In the genomic region with DNA sequence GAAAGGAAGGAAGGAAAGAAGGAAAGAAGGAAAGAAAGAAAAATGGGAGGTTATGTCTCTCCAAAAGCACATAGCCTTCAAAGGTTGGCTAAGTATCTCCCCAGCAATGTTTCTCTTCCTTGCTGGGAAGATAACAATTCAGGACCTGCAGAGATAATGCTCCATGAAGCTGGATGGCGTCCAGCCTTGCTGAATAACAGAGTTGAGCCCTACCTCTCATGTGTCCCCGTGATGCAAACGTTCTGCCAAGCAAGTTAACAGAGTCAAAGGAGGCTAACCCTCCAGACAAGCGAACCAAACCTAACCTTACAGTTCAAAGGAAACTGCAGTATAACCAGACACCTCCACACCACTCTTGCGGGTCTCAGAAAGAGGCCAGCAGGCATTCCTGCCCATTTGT, we compare ENCODE assay signal across 26 mouse cellular contexts.
DNase-seq lines count a peak whose midpoint lies in the region; ATAC-seq and TF ChIP-seq lines count a peak whose summit lies in the region.
"Had no signal": no experiment of that assay in that cellular context is flagged by ENCODE, and none has a peak within 500 bp of the region (broad histone marks: within the 10 kb centered on the region; RNA-seq: fewer than 3 reads in every experiment).

No protein-coding gene starts in this region.

- TF ChIP-seq POLR2A in MEL (IDR thresholded peaks at IDR 0.05; ENCODE audit: control insufficient read depth in 1 of 2, insufficient read depth in 1 of 2, low read depth in 1 of 2, low read length in 2 of 2, poor library complexity in 1 of 2) = no peak

- peak; percentile 41 for DNase-seq in adrenal gland, adult 2 months
- DNase-seq in adrenal gland, adult 18-20 months (ENCODE audit: low spot score in 2 of 2) = no peak
- peak; percentile 86 for DNase-seq in MEL (ENCODE audit: low read depth, low spot score)
- DNase-seq in left cerebral cortex, adult 9 months (ENCODE audit: low spot score in 2 of 2) = no peak
- DNase-seq: cerebellum, adult 11-12 months; cerebellum, adult 9-11 months; forebrain, postnatal 0 days; kidney, adult 11 months; kidney, postnatal 25 days; lung, embryonic 14.5 days; lung, postnatal 14 days; thymus, postnatal 14 days had no signal

- WGBS in heart, embryonic 16.5 days = 31% methylated on average over 5 of the region's 5 CpGs
- WGBS in heart, embryonic 12.5 days = 29% methylated on average over 5 of the region's 5 CpGs

- H3K27ac ChIP-seq in heart, embryonic 16.5 days (ENCODE audit: low read length) = no peak overlapping the region
- H3K27ac ChIP-seq in heart, embryonic 12.5 days (ENCODE audit: poor library complexity, severe bottlenecking) = no peak overlapping the region
- no peak overlapping the region for H3K27ac ChIP-seq in MEL (ENCODE audit: control insufficient read depth, low read depth, low read length)
- H3K27ac ChIP-seq: embryonic facial prominence, embryonic 15.5 days; forebrain, embryonic 12.5 days; heart, embryonic 15.5 days; hindbrain, embryonic 15.5 days; limb, embryonic 12.5 days; liver, embryonic 15.5 days; midbrain, embryonic 12.5 days; neural tube, embryonic 12.5 days had no signal

- no peak for TF ChIP-seq RAD21 in MEL (IDR thresholded peaks at IDR 0.05; ENCODE audit: low read depth, low read length)

- H3K36me3 ChIP-seq in heart, embryonic 16.5 days (ENCODE audit: control insufficient read depth, insufficient read depth) = no peaks in the 10 kb centered on the region
- no peaks in the 10 kb centered on the region for H3K36me3 ChIP-seq in heart, embryonic 12.5 days
- peaks cover 0 to 6% of the 10 kb centered on the region in 2 experiments; a peak in 1 of 4 replicates for H3K36me3 ChIP-seq in MEL (ENCODE audit: control insufficient read depth in 1 of 2, insufficient read depth in 2 of 2, low read length in 2 of 2)
- H3K36me3 ChIP-seq: embryonic facial prominence, embryonic 15.5 days; forebrain, embryonic 12.5 days; G1E; heart, embryonic 15.5 days; hindbrain, embryonic 15.5 days; limb, embryonic 12.5 days; liver, embryonic 15.5 days; midbrain, embryonic 12.5 days; neural tube, embryonic 12.5 days had no signal

- H3K27me3 ChIP-seq in heart, embryonic 16.5 days (ENCODE audit: control insufficient read depth, insufficient read depth, low read length) = no peaks in the 10 kb centered on the region
- no peaks in the 10 kb centered on the region for H3K27me3 ChIP-seq in heart, embryonic 12.5 days (replicated peaks)
- H3K27me3 ChIP-seq in MEL (ENCODE audit: control insufficient read depth in 1 of 2, insufficient read depth in 2 of 2, low read length in 2 of 2) = no peaks in the 10 kb centered on the region
- H3K27me3 ChIP-seq: embryonic facial prominence, embryonic 15.5 days; forebrain, embryonic 12.5 days; heart, embryonic 15.5 days; hindbrain, embryonic 15.5 days; limb, embryonic 12.5 days; liver, embryonic 15.5 days; neural tube, embryonic 12.5 days had no signal

- H3K9me3 ChIP-seq in heart, embryonic 16.5 days (replicated peaks; ENCODE audit: control insufficient read depth, low read length) = no peaks in the 10 kb centered on the region
- no peaks in the 10 kb centered on the region for H3K9me3 ChIP-seq in heart, embryonic 12.5 days (replicated peaks)
- no peaks in the 10 kb centered on the region for H3K9me3 ChIP-seq in MEL (replicated peaks; ENCODE audit: insufficient read depth, low read length)
- H3K9me3 ChIP-seq: embryonic facial prominence, embryonic 15.5 days; forebrain, embryonic 12.5 days; heart, embryonic 15.5 days; hindbrain, embryonic 15.5 days; limb, embryonic 12.5 days; liver, embryonic 15.5 days; midbrain, embryonic 12.5 days; neural tube, embryonic 12.5 days had no signal

- TF ChIP-seq EP300 in MEL (IDR thresholded peaks at IDR 0.05; ENCODE audit: low read depth in 1 of 2, low read length in 2 of 2) = peak; percentile 77 to 88

- H3K79me2 ChIP-seq in MEL (ENCODE audit: control insufficient read depth, insufficient read depth, low read length, poor library complexity) = no peaks in the 10 kb centered on the region

- ATAC-seq in heart, embryonic 16.5 days (replicated peaks; ENCODE audit: extremely low read depth, insufficient read depth, low FRiP score) = 0 out of 2 replicates have a peak, but pooled peaks have one; percentile 32
- ATAC-seq in heart, embryonic 12.5 days (ENCODE audit: insufficient number of reproducible peaks, low FRiP score) = no peak
- peak; percentile 71 for ATAC-seq in common myeloid progenitor, adult 5-6 weeks (replicated peaks; ENCODE audit: low read depth, poor library complexity, severe bottlenecking)
- ATAC-seq: forebrain, postnatal 0 days; inflammation-experienced regulatory T-cells, adult 6 months had no signal

- H3K9ac ChIP-seq in heart, embryonic 16.5 days (ENCODE audit: low read length) = no peak overlapping the region
- no peak overlapping the region for H3K9ac ChIP-seq in heart, embryonic 12.5 days
- H3K9ac ChIP-seq in MEL (ENCODE audit: control insufficient read depth, low read depth, low read length, poor library complexity, severe bottlenecking) = no peak overlapping the region
- H3K9ac ChIP-seq: embryonic facial prominence, embryonic 15.5 days; forebrain, embryonic 12.5 days; forebrain, postnatal 0 days; heart, embryonic 15.5 days; hindbrain, embryonic 15.5 days; limb, embryonic 12.5 days; liver, embryonic 15.5 days; lung, embryonic 14.5 days; midbrain, embryonic 12.5 days; neural tube, embryonic 12.5 days had no signal

- H3K4me1 ChIP-seq in heart, embryonic 16.5 days (ENCODE audit: control insufficient read depth, insufficient read depth, low read length) = no peaks in the 10 kb centered on the region
- 0 out of 2 replicates have a peak, but pooled peaks cover 4% of the 10 kb centered on the region for H3K4me1 ChIP-seq in heart, embryonic 12.5 days (replicated peaks)
- peaks cover 5 to 10% of the 10 kb centered on the region in 2 experiments; a peak in 3 of 4 replicates for H3K4me1 ChIP-seq in MEL (ENCODE audit: control insufficient read depth in 1 of 2, insufficient read depth in 2 of 2, low read length in 2 of 2)
- H3K4me1 ChIP-seq: embryonic facial prominence, embryonic 15.5 days; forebrain, embryonic 12.5 days; hindbrain, embryonic 15.5 days; liver, embryonic 15.5 days; midbrain, embryonic 12.5 days; neural tube, embryonic 12.5 days had no signal

- no peak for TF ChIP-seq CTCF in MEL (IDR thresholded peaks at IDR 0.05 in 2 of 3, conservative IDR thresholded peaks at IDR 0.05 in 1 of 3; ENCODE audit: control insufficient read depth in 1 of 3, insufficient read depth in 1 of 3, low read depth in 2 of 3, low read length in 3 of 3, poor library complexity in 1 of 3, severe bottlenecking in 1 of 3)

- no peak overlapping the region for H3K4me2 ChIP-seq in heart, embryonic 16.5 days (ENCODE audit: low read depth, low read length)
- H3K4me2 ChIP-seq in heart, embryonic 12.5 days = no peak overlapping the region
- H3K4me2 ChIP-seq: embryonic facial prominence, embryonic 15.5 days; forebrain, embryonic 12.5 days; heart, embryonic 15.5 days; hindbrain, embryonic 15.5 days; limb, embryonic 12.5 days; liver, embryonic 15.5 days; lung, embryonic 14.5 days; midbrain, embryonic 12.5 days; neural tube, embryonic 12.5 days had no signal

- no peak overlapping the region for H3K4me3 ChIP-seq in heart, embryonic 16.5 days (ENCODE audit: low read length)
- H3K4me3 ChIP-seq in heart, embryonic 12.5 days = no peak overlapping the region
- H3K4me3 ChIP-seq in MEL (ENCODE audit: control insufficient read depth in 1 of 2, insufficient read depth in 1 of 2, low read depth in 2 of 2, low read length in 2 of 2) = no peak overlapping the region
- H3K4me3 ChIP-seq: embryonic facial prominence, embryonic 15.5 days; forebrain, embryonic 12.5 days; heart, embryonic 15.5 days; hindbrain, embryonic 15.5 days; limb, embryonic 12.5 days; liver, embryonic 15.5 days; midbrain, embryonic 12.5 days; myocyte; neural tube, embryonic 12.5 days had no signal

TF ChIP-seq in MEL, 35 proteins besides CTCF, POLR2A, EP300 and RAD21 (continues in another document):
- TF ChIP-seq HCFC1 (IDR thresholded peaks at IDR 0.05; ENCODE audit: low read depth, low read length) (no peak), TAL1 (IDR thresholded peaks at IDR 0.05; ENCODE audit: low read length) (peak; percentile 34; the same call in 1 of the 2 replicates), NRF1 (IDR thresholded peaks at IDR 0.05; ENCODE audit: insufficient read depth, low read depth, low read length, poor library complexity, severe bottlenecking) (no peak), POLR2AphosphoS2 (IDR thresholded peaks at IDR 0.05; ENCODE audit: low read length) (no peak), MAZ (IDR thresholded peaks at IDR 0.05; ENCODE audit: low read depth, low read length) (0 out of 2 replicates have a peak, but pooled peaks have one; percentile 40), CHD2 (IDR thresholded peaks at IDR 0.05; ENCODE audit: low read length) (no peak), USF1 (IDR thresholded peaks at IDR 0.05; ENCODE audit: low read depth, low read length) (peak; percentile 73), SIN3A (IDR thresholded peaks at IDR 0.05; ENCODE audit: low read length) (peak; percentile 56; the same call in 1 of the 2 replicates), MYC (IDR thresholded peaks at IDR 0.05; ENCODE audit: low read depth, low read length) (peak; percentile 35; the same call in 1 of the 2 replicates), ZNF384 (IDR thresholded peaks at IDR 0.05; ENCODE audit: low read depth, low read length) (0 out of 2 replicates have a peak, but pooled peaks have one; percentile 6), MAFK (IDR thresholded peaks at IDR 0.05; ENCODE audit: borderline replicate concordance, low read depth, low read length) (no peak), RCOR1 (IDR thresholded peaks at IDR 0.05; ENCODE audit: low read depth, low read length) (peak; percentile 77), UBTF (IDR thresholded peaks at IDR 0.05; ENCODE audit: borderline replicate concordance, insufficient read depth, low read depth, low read length) (no peak), ELF1 (IDR thresholded peaks at IDR 0.05; ENCODE audit: low read depth, low read length) (no peak), BHLHE40 (IDR thresholded peaks at IDR 0.05; ENCODE audit: borderline replicate concordance, low read depth, low read length) (no peak), SMC3 (IDR thresholded peaks at IDR 0.05; ENCODE audit: low read depth, low read length) (no peak), ZC3H11A (IDR thresholded peaks at IDR 0.05; ENCODE audit: low read depth, low read length) (no peak), MEF2A (IDR thresholded peaks at IDR 0.05; ENCODE audit: extremely low read depth, insufficient replicate concordance, low read depth, low read length, poor library complexity, severe bottlenecking) (no peak), POLR2AphosphoS5 (IDR thresholded peaks at IDR 0.05; ENCODE audit: borderline replicate concordance, low read depth, low read length) (no peak), CHD1 (IDR thresholded peaks at IDR 0.05; ENCODE audit: low read depth, low read length) (no peak), MXI1 (IDR thresholded peaks at IDR 0.05; ENCODE audit: low read depth, low read length) (no peak), GATA1 (IDR thresholded peaks at IDR 0.05; ENCODE audit: low read depth, low read length) (peak; percentile 92), TBP (IDR thresholded peaks at IDR 0.05; ENCODE audit: low read depth, low read length) (no peak)

Comparison
In these comparisons a context has a peak if more than half of its experiments do, and no peak if none do; other contexts are left out.
1. DNase-seq: peak in adrenal gland, adult 2 months (single experiment) and MEL (single experiment); none in adrenal gland, adult 18-20 months (0 of 2) and left cerebral cortex, adult 9 months (0 of 2).